28 mouse cellular contexts compared by ENCODE assay signal in the genomic region with DNA sequence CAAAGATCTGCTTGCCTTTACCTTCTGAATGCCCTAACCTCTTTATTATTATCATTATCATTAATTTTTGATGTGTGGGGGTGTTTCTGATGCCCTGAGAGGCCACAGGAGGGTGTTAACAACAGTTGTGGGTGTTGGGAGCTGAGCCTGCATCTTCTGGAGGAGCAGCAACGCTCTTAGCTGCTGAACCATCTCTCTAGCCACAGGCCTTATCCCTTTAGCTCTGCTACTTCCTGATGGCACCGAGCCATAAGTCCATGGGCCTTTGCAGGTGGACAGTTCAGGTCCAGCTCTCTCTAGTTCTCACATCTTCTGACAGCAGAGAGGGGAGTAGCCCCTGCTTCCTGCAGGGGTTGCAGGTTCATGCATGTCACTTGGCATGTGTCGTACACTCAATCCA. TPM values are rescaled to one million over a fixed set of nuclear protein-coding genes. Genes with fewer than 3 reads are reported as not detected.
"Had no signal": no experiment of that assay in that cellular context is flagged by ENCODE, and none has a peak within 500 bp of the region (broad histone marks: within the 10 kb centered on the region; RNA-seq: fewer than 3 reads in every experiment).

No protein-coding gene starts in this region.

- H3K9ac ChIP-seq: embryonic facial prominence, embryonic 12.5 days; embryonic facial prominence, embryonic 13.5 days; embryonic facial prominence, embryonic 15.5 days; forebrain, embryonic 12.5 days; forebrain, embryonic 13.5 days; forebrain, embryonic 15.5 days; forebrain, postnatal 0 days had no signal

- DNase-seq: cerebellum, adult 8-10 months; cerebellum, adult 9-10 months; cerebellum, adult 9-11 months; cerebellum, postnatal 10 days; cerebellum, postnatal 14 days; cerebellum, postnatal 25 days; cerebellum, postnatal 36 days; embryo, embryonic 11 days; forebrain, postnatal 0 days; gastrocnemius, adult 2 months; gastrocnemius, postnatal 10 days; gastrocnemius, postnatal 14 days; gastrocnemius, postnatal 25 days; gastrocnemius, postnatal 36 days; heart, adult 11 months; heart, adult 18-20 months; heart, adult 2 months had no signal

- H3K36me3 ChIP-seq: embryonic facial prominence, embryonic 10.5 days; embryonic facial prominence, embryonic 12.5 days; embryonic facial prominence, embryonic 13.5 days; embryonic facial prominence, embryonic 15.5 days; forebrain, embryonic 10.5 days; forebrain, embryonic 12.5 days; forebrain, embryonic 15.5 days had no signal

- H3K4me3 ChIP-seq: embryonic facial prominence, embryonic 10.5 days; embryonic facial prominence, embryonic 12.5 days; embryonic facial prominence, embryonic 13.5 days; embryonic facial prominence, embryonic 15.5 days; erythroblast, embryonic 14.5 days; forebrain, embryonic 10.5 days; forebrain, embryonic 12.5 days; forebrain, embryonic 13.5 days; forebrain, embryonic 15.5 days; gastrocnemius, adult 2 months; heart, adult 2 months had no signal

- H3K4me1 ChIP-seq: embryonic facial prominence, embryonic 12.5 days; embryonic facial prominence, embryonic 15.5 days; forebrain, embryonic 10.5 days; forebrain, embryonic 12.5 days; forebrain, embryonic 13.5 days; forebrain, embryonic 15.5 days had no signal

- H3K27me3 ChIP-seq: embryonic facial prominence, embryonic 12.5 days; embryonic facial prominence, embryonic 13.5 days; embryonic facial prominence, embryonic 15.5 days; forebrain, embryonic 12.5 days; forebrain, embryonic 13.5 days; forebrain, embryonic 15.5 days had no signal

- H3K9me3 ChIP-seq: embryonic facial prominence, embryonic 15.5 days; forebrain, embryonic 12.5 days; forebrain, embryonic 13.5 days; forebrain, embryonic 15.5 days had no signal

- H3K27ac ChIP-seq: embryonic facial prominence, embryonic 10.5 days; embryonic facial prominence, embryonic 12.5 days; embryonic facial prominence, embryonic 13.5 days; embryonic facial prominence, embryonic 15.5 days; forebrain, embryonic 10.5 days; forebrain, embryonic 12.5 days; forebrain, embryonic 13.5 days; forebrain, embryonic 15.5 days; gastrocnemius, adult 2 months; heart, adult 2 months had no signal

RNA-seq across cellular contexts. Expression of a gene that starts 27.6 kb away (rescaled TPM):
- total RNA-seq: forebrain, postnatal 0 days had no signal
- polyA plus RNA-seq: forebrain, embryonic 13.5 days; forebrain, embryonic 14.5 days; forebrain, embryonic 16.5 days; forebrain, postnatal 0 days had no signal
